In the genomic region with DNA sequence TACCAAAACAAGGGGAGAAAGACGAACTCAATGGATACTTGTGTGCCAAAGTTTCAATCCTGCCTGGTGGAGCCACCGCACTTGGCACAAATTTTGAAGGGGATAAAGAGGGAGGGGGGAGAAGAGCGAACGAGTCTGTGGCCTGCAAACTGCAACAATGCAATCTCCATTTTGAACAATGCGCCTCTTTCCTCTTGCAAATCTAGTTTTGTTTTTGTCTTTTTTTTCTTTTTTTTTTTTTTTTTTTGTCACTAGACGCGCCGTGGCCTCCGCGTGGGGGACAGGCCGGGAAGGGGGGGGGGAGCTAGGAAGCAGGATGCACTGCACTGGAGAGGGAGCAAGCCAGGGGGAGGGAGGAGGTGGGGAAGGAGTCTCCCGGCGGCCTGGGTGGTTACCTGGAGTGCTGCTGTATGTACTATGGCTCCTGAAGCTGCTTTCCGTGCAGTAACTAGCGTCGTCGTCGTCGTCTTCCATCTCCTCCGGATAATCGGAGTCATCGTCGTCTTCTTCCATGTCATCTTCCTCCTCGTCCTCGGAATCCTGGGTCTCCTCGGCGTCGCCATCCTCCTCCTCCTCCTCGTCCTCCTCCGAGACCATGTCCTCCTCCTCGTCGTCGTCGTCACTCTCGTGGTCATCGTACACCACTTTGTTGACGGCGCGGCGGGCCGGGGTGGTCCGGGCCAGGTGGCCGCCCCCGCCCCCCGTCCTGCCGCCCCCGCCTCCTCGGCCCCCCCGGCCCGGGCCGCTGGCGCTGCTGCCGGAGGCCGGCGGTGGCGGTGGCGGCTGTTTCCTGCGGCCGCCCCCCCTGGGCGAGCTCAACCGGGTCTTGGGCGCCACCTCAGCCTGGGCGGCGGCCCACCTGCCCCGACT, we compare ENCODE assay signal across 8 mouse cellular contexts. TPM values are rescaled to one million over a fixed set of nuclear protein-coding genes. Genes with fewer than 3 reads are reported as not detected.
DNase-seq lines count a peak whose midpoint lies in the region; ATAC-seq and TF ChIP-seq lines count a peak whose summit lies in the region.

No protein-coding gene starts in this region.

- H3K27ac ChIP-seq in heart, embryonic 13.5 days (replicated peaks) = peak overlapping the region; percentile 97
- peak overlapping the region; percentile 99 for H3K27ac ChIP-seq in liver, postnatal 0 days (ENCODE audit: low read depth)
- peak overlapping the region; percentile 97 for H3K27ac ChIP-seq in neural tube, embryonic 13.5 days (replicated peaks)
- peak overlapping the region; percentile 97 for H3K27ac ChIP-seq in testis, adult 2 months (ENCODE audit: control insufficient read depth, insufficient read depth, low read depth, low read length)

- H3K36me3 ChIP-seq in erythroblast, embryonic 14.5 days (ENCODE audit: control insufficient read depth) = peaks cover 6% of the 10 kb centered on the region
- H3K36me3 ChIP-seq in heart, embryonic 13.5 days = no peaks in the 10 kb centered on the region
- no peaks in the 10 kb centered on the region for H3K36me3 ChIP-seq in liver, postnatal 0 days (replicated peaks; ENCODE audit: insufficient read depth, low read length)
- H3K36me3 ChIP-seq in neural tube, embryonic 13.5 days = no peaks in the 10 kb centered on the region
- no peaks in the 10 kb centered on the region for H3K36me3 ChIP-seq in testis, adult 2 months (ENCODE audit: control insufficient read depth, insufficient read depth, low read length)

- peak overlapping the region; percentile 93 for H3K4me2 ChIP-seq in heart, embryonic 13.5 days
- peak overlapping the region; percentile 99 for H3K4me2 ChIP-seq in liver, postnatal 0 days (ENCODE audit: low read depth, low read length)
- peak overlapping the region; percentile 95 for H3K4me2 ChIP-seq in neural tube, embryonic 13.5 days

- no peak for TF ChIP-seq CTCF in liver, postnatal 0 days (IDR thresholded peaks at IDR 0.05; ENCODE audit: low read depth)
- TF ChIP-seq CTCF in testis, adult 2 months (IDR thresholded peaks at IDR 0.05; ENCODE audit: control insufficient read depth, insufficient read depth, insufficient replicate concordance, low read depth, low read length) = peak; percentile 16; the same call in 1 of the 2 replicates

- H3K9me3 ChIP-seq in erythroblast, embryonic 14.5 days (ENCODE audit: control insufficient read depth, low read length) = no peaks in the 10 kb centered on the region
- H3K9me3 ChIP-seq in heart, embryonic 13.5 days = no peaks in the 10 kb centered on the region
- H3K9me3 ChIP-seq in liver, postnatal 0 days (ENCODE audit: low read length) = no peaks in the 10 kb centered on the region
- no peaks in the 10 kb centered on the region for H3K9me3 ChIP-seq in neural tube, embryonic 13.5 days

- peak; percentile 52; the same call in 1 of the 2 replicates for TF ChIP-seq POLR2A in testis, adult 2 months (IDR thresholded peaks at IDR 0.05; ENCODE audit: control insufficient read depth, low read depth, low read length)

- under 1% methylated on average over 46 of the region's 65 CpGs for WGBS in heart, embryonic 13.5 days
- WGBS in liver, postnatal 0 days (ENCODE audit: insufficient replicate concordance) = 1% methylated on average over 40 of the region's 65 CpGs
- under 1% methylated on average over 53 of the region's 65 CpGs for WGBS in neural tube, embryonic 13.5 days

- peak overlapping the region; percentile 74 for H3K4me3 ChIP-seq in erythroblast, embryonic 14.5 days (replicated peaks)
- peak overlapping the region; percentile 91 for H3K4me3 ChIP-seq in heart, embryonic 13.5 days
- H3K4me3 ChIP-seq in liver, postnatal 0 days (ENCODE audit: low read depth, low read length) = peak overlapping the region; percentile 90
- H3K4me3 ChIP-seq in neural tube, embryonic 13.5 days = peak overlapping the region; percentile 90
- peak overlapping the region; percentile 99 for H3K4me3 ChIP-seq in testis, adult 2 months (ENCODE audit: control insufficient read depth, low read depth, low read length)

- peak; percentile 56 for ATAC-seq in heart, embryonic 13.5 days (ENCODE audit: extremely low read depth, insufficient number of reproducible peaks, low FRiP score, low TSS enrichment)
- ATAC-seq in liver, postnatal 0 days = peak; percentile 60
- ATAC-seq in neural tube, embryonic 13.5 days (ENCODE audit: low read depth) = peak; percentile 77

- no peak for TF ChIP-seq EP300 in liver, postnatal 0 days (IDR thresholded peaks at IDR 0.05; ENCODE audit: low read depth)

- peaks cover 35% of the 10 kb centered on the region for H3K4me1 ChIP-seq in erythroblast, embryonic 14.5 days (ENCODE audit: control insufficient read depth)
- peaks cover 25% of the 10 kb centered on the region for H3K4me1 ChIP-seq in heart, embryonic 13.5 days
- peaks cover 18% of the 10 kb centered on the region for H3K4me1 ChIP-seq in liver, postnatal 0 days (ENCODE audit: insufficient read depth)
- peaks cover 43% of the 10 kb centered on the region for H3K4me1 ChIP-seq in neural tube, embryonic 13.5 days (replicated peaks)
- peaks cover 15% of the 10 kb centered on the region for H3K4me1 ChIP-seq in testis, adult 2 months (ENCODE audit: control insufficient read depth, insufficient read depth, low read length)

- peak overlapping the region; percentile 99 for H3K9ac ChIP-seq in heart, embryonic 13.5 days
- peak overlapping the region; percentile 94 for H3K9ac ChIP-seq in liver, postnatal 0 days (replicated peaks)
- H3K9ac ChIP-seq in neural tube, embryonic 13.5 days = peak overlapping the region; percentile 98

- H3K27me3 ChIP-seq in erythroblast, embryonic 14.5 days (ENCODE audit: control insufficient read depth) = no peaks in the 10 kb centered on the region
- no peaks in the 10 kb centered on the region for H3K27me3 ChIP-seq in heart, embryonic 13.5 days (replicated peaks)
- H3K27me3 ChIP-seq in liver, postnatal 0 days (ENCODE audit: insufficient read depth, low read length) = no peaks in the 10 kb centered on the region
- H3K27me3 ChIP-seq in neural tube, embryonic 13.5 days = no peaks in the 10 kb centered on the region
- no peaks in the 10 kb centered on the region for H3K27me3 ChIP-seq in testis, adult 2 months (ENCODE audit: control insufficient read depth, insufficient read depth, low read length)

- peak; percentile 71 for DNase-seq in CD4-positive, CD25-positive, alpha-beta regulatory T cell, adult 2 months (ENCODE audit: low read depth, low spot score)
- peak; percentile 83 for DNase-seq in brain, adult 2 months (ENCODE audit: low read depth, low spot score)
- peak; percentile 84 for DNase-seq in kidney, postnatal 10 days
- peak; percentile 69 for DNase-seq in liver, postnatal 0 days

RNA-seq across cellular contexts. Expression of gene Bptf, which starts 0.8 kb away (rescaled TPM):
- polyA plus RNA-seq in erythroblast, embryonic 14.5 days (2012) = 6.8 and 9.7 TPM in 2 replicates
- polyA plus RNA-seq in heart, embryonic 13.5 days (2015; fragmentation: Nextera tagmentation; extraction: Ambion mirVana) = 17.9 and 18.3 TPM in 2 replicates
- polyA plus RNA-seq in liver, postnatal 0 days (2015; fragmentation: Nextera tagmentation; extraction: Ambion mirVana) = 7.3 and 8.3 TPM in 2 replicates
- 28.7 and 34.1 TPM in 2 replicates for polyA plus RNA-seq in neural tube, embryonic 13.5 days (2015; fragmentation: Nextera tagmentation; extraction: Ambion mirVana)
- 16.1 and 17.7 TPM in 2 replicates for polyA plus RNA-seq in testis, adult 2 months (2012; rRNA removed)

RNA-seq across cellular contexts. Expression of gene Nol11, which starts 58.1 kb away (rescaled TPM):
- 0.03 and 0.13 TPM in 2 replicates for polyA plus RNA-seq in erythroblast, embryonic 14.5 days (2012)
- polyA plus RNA-seq in heart, embryonic 13.5 days (2015; fragmentation: Nextera tagmentation; extraction: Ambion mirVana) = 39.3 and 45.4 TPM in 2 replicates
- 10.7 and 11.7 TPM in 2 replicates for polyA plus RNA-seq in liver, postnatal 0 days (2015; fragmentation: Nextera tagmentation; extraction: Ambion mirVana)
- polyA plus RNA-seq in neural tube, embryonic 13.5 days (2015; fragmentation: Nextera tagmentation; extraction: Ambion mirVana) = 51.7 and 60.6 TPM in 2 replicates
- polyA plus RNA-seq in testis, adult 2 months (2012; rRNA removed) = 3.4 and 4.3 TPM in 2 replicates

Comparison
In these comparisons a context has a peak if more than half of its experiments do, and no peak if none do; other contexts are left out.
1. Peak in every context shown above with its lines: DNase-seq, ATAC-seq, H3K4me3 ChIP-seq and H3K27ac ChIP-seq.